ENCODE assay signal across 13 mouse cellular contexts in the genomic region with DNA sequence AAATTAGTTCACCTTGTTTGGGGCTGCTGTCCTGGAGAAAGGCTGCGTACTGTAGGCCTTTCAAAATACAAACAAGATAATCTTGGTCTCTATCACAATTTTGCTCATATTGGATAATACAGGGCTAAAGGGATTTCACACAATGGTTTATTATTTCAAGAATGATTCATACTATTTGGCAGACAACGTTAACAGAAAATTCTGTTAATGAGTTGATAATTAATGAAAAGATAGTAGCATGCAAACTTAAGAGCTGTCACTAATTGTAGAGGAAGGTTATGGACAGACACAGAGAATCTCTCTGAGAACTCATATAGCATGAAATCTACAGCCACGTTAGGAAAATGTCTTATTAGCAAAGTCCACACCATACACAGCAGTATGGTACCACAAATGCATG.
"Had no signal": no experiment of that assay in that cellular context is flagged by ENCODE, and none has a peak within 500 bp of the region (broad histone marks: within the 10 kb centered on the region; RNA-seq: fewer than 3 reads in every experiment).

No protein-coding gene starts in this region.

- ATAC-seq: inflammation-experienced regulatory T-cells, adult 6 months; intestine, embryonic 15.5 days had no signal

- DNase-seq: gastrocnemius, adult 2 months; gastrocnemius, postnatal 10 days; gastrocnemius, postnatal 25 days; heart, adult 18-20 months; heart, postnatal 10 days; heart, postnatal 4 days; kidney, adult 18-20 months; kidney, adult 8-10 months; kidney, postnatal 10 days; kidney, postnatal 25 days; kidney, postnatal 4 days had no signal
